Mouse (Mus musculus) kidney, adult 2 months (tissue): Measurements from ENCODE around the gene Supt6.

Experiments
- CTCF ChIP-seq: fragments of 200-500 bp; conservative IDR thresholded peaks from 2 replicates; pipeline ENCODE4 v1.5.1; 2011; ENCODE audit warnings: low read depth, mild to moderate bottlenecking, control low read depth, low read length, moderate library complexity, mixed read lengths; ENCODE audit not compliant: insufficient read depth, insufficient read length
- POLR2A ChIP-seq: fragments of 200-500 bp; IDR thresholded peaks from one replicate; pipeline ENCODE4 v1.6.1; 2011; ENCODE audit warnings: low read depth, low read length, control low read depth

DNA sequence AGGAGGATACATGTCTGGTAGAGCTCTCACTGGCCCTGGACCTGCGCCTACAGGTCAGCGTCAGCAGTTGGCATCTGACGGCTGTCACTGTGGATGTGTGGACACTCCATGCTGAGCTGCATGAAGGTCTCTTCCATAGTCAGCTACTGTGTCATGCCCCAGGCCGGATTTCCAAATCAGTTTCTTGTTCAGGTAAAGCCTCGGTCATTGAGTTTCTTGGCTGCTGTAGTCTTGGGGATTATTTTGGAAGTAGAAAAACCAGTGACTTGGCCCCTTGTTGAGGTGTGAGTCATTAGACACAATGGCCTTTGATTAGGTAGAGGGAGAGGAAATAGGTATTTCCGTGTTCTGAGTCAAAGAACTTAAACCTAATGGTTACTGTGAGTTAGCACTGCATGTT lies 19.8 kb upstream of the Supt6 start:
- TF ChIP-seq CTCF (no peak), POLR2A (no peak)
